Mouse (Mus musculus) MEL (cell line): ENCODE measurements around the gene Atg14.

Experiments
- CHD2 ChIP-seq: IDR thresholded peaks from 2 replicates; pipeline ENCODE4 v1.6.1; 2011; ENCODE audit warnings: low read length, improper control_type of control experiment
- CTCF ChIP-seq, 3 experiments: IDR thresholded peaks in 2 of 3; conservative IDR thresholded peaks in 1 of 3; 2 replicates each; pipeline ENCODE4 v1.5.1; 2011 to 2012; ENCODE audit warnings: low read length in 3 of 3, low read depth in 2 of 3, mild to moderate bottlenecking in 2 of 3, improper control_type of control experiment in 1 of 3, inconsistent platforms in 1 of 3, mixed read lengths in 1 of 3, moderate library complexity in 1 of 3; ENCODE audit not compliant: control insufficient read depth in 1 of 3, insufficient read depth in 1 of 3, poor library complexity in 1 of 3, severe bottlenecking in 1 of 3
- ETS1 ChIP-seq: IDR thresholded peaks from 2 replicates; pipeline ENCODE4 v1.6.1; 2012; ENCODE audit warnings: low read depth, mild to moderate bottlenecking, inconsistent platforms, low read length, improper control_type of control experiment, moderate library complexity
- MYC ChIP-seq: IDR thresholded peaks from 2 replicates; pipeline ENCODE4 v1.6.1; 2011; ENCODE audit warnings: low read depth, mild to moderate bottlenecking, low read length, improper control_type of control experiment, moderate library complexity
- POLR2A ChIP-seq, 2 experiments: IDR thresholded peaks; 2 replicates each; pipeline ENCODE4 v1.6.1; 2011 to 2012; ENCODE audit warnings: low read length in 2 of 2, mild to moderate bottlenecking in 2 of 2, control low read depth in 1 of 2, improper control_type of control experiment in 1 of 2, low read depth in 1 of 2, moderate library complexity in 1 of 2; ENCODE audit not compliant: control insufficient read depth in 1 of 2, insufficient read depth in 1 of 2, poor library complexity in 1 of 2
- TCF12 ChIP-seq: IDR thresholded peaks from 2 replicates; pipeline ENCODE4 v1.6.1; 2014; ENCODE audit warnings: low read depth, mild to moderate bottlenecking, inconsistent platforms, low read length, improper control_type of control experiment, moderate library complexity
- ZNF384 ChIP-seq: IDR thresholded peaks from 2 replicates; pipeline ENCODE4 v1.6.1; 2012; ENCODE audit warnings: low read depth, mild to moderate bottlenecking, inconsistent platforms, low read length, improper control_type of control experiment

DNA sequence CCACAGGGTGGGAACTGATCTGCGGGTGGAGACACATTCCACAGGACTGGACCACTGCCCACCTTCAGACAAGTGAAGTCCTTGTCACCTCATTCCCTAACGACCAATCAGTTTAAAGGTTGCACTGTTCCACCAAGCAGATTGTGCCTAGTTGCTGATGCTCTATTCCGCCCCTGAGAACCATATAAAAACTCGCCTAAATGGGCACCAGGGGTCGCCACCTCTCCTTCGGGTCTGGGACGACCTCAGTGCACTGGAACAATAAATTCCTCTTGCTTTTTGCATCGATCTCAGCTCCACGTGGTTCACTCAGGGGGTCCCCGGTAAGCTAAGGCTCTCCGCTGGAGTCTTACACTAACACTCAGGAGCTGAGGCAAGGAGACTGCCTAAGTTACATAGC, 4.3 kb upstream of the Atg14 start:
- TF ChIP-seq MYC (no peak), TCF12 (no peak), CTCF (IDR thresholded peaks at IDR 0.05 in 2 of 3, conservative IDR thresholded peaks at IDR 0.05 in 1 of 3; ENCODE audit: control insufficient read depth in 1 of 3, insufficient read depth in 1 of 3, low read depth in 2 of 3, low read length in 3 of 3, poor library complexity in 1 of 3, severe bottlenecking in 1 of 3) (peak in 2 of 3 experiments; percentile 51 to 63; a peak in 5 of 6 replicates), ZNF384 (no peak), POLR2A (IDR thresholded peaks at IDR 0.05; ENCODE audit: control insufficient read depth in 1 of 2, insufficient read depth in 1 of 2, low read depth in 1 of 2, low read length in 2 of 2, poor library complexity in 1 of 2) (no peak), CHD2 (no peak), ETS1 (no peak)
